Mouse (Mus musculus) thymus, adult 2 months (tissue): Measurements from ENCODE around the gene Ust.

Source experiments
- CTCF ChIP-seq: fragments of 200-500 bp; IDR thresholded peaks from 2 replicates; pipeline ENCODE4 v1.5.1; 2012; ENCODE audit warnings: mild to moderate bottlenecking, control low read depth, low read length, moderate library complexity, borderline replicate concordance; ENCODE audit not compliant: control insufficient read depth, poor library complexity, insufficient read depth; ENCODE audit errors: extremely low read depth
- POLR2A ChIP-seq: fragments of 200-500 bp; IDR thresholded peaks from 2 replicates; pipeline ENCODE4 v1.6.1; 2012; ENCODE audit warnings: mild to moderate bottlenecking, low read length, control low read depth, moderate library complexity; ENCODE audit not compliant: control insufficient read depth, poor library complexity, insufficient read depth; ENCODE audit errors: extremely low read depth

DNA sequence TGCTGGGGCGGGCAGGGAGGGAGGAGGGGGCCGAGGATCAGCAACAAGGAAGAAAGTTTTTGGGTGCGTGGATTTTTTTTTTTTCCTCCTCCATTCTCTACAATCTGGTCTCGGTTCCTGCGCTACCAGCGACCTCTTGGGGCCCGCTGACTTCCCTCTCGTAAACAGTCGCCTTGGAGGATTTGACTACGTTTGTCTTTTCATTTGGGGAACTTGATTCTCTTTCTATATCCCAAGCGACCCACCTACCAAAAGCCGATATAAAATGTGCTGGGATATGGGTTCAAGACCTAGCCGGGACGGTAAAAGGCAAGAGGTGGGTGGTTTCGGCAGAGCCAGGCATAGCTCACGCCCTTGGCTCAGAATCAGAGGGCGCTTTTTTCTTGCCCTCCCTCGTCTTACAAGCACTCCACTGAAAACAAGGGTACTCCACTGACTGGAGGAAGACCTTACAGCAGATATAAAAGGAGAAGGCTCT, 428 bp upstream of the Ust start:
- no peak for TF ChIP-seq CTCF
- no peak for TF ChIP-seq POLR2A
